Mouse (Mus musculus) brain, embryonic 14.5 days (tissue): Measurements from ENCODE around the gene Gm3259.
"Not testable (repeated sequence)": the region's sequence is repeated elsewhere in the genome, so short reads cannot be mapped to it uniquely, and the experiment has no call there.

ENCODE experiments used
- CTCF ChIP-seq: fragments of 200-500 bp; IDR thresholded peaks from 2 replicates; pipeline ENCODE4 v1.5.1; 2012; ENCODE audit warnings: inconsistent platforms, mild to moderate bottlenecking, moderate library complexity, borderline replicate concordance; ENCODE audit not compliant: insufficient read depth, insufficient read length; ENCODE audit errors: extremely low read depth
- POLR2A ChIP-seq: fragments of 200-500 bp; IDR thresholded peaks from 2 replicates; pipeline ENCODE4 v1.6.1; 2012; ENCODE audit warnings: mild to moderate bottlenecking, inconsistent platforms, borderline replicate concordance; ENCODE audit not compliant: poor library complexity, insufficient read depth, insufficient read length, severe bottlenecking; ENCODE audit errors: extremely low read depth

GRCm38 (mm10) chr5:95305611-95306010 is at the start of gene Gm3259:
- not testable (repeated sequence) for TF ChIP-seq CTCF, POLR2A
